Mouse (Mus musculus) forebrain, embryonic 13.5 days (tissue): ENCODE measurements at regions not wholly inside any gene's neighbourhood (a gene's known extent, or its start where the extent isn't known, plus 50 kb on each side); places are given as distances from the start of the nearest gene placed in this dataset.

Experiments
- ATAC-seq: fragments of 200-750 bp; cut with Nextera tagmentation; 2 replicates; pipeline ENCODE4 v1.8.0; 2017
- H3K27ac ChIP-seq: fragments of 300-500 bp; sonication (generic); 2 replicates; pipeline ENCODE4 v1.5.1; 2015; ENCODE audit warnings: inconsistent platforms, mild to moderate bottlenecking, moderate library complexity
- H3K27me3 ChIP-seq: fragments of 300-500 bp; sonication (generic); 2 replicates; pipeline ENCODE4 v1.6.1; 2015; ENCODE audit warnings: mild to moderate bottlenecking, inconsistent platforms
- H3K36me3 ChIP-seq: fragments of 300-500 bp; sonication (generic); 2 replicates; pipeline ENCODE4 v1.6.1; 2015; ENCODE audit warnings: mild to moderate bottlenecking, inconsistent platforms; ENCODE audit not compliant: poor library complexity, severe bottlenecking
- H3K4me1 ChIP-seq: fragments of 300-500 bp; sonication (generic); 2 replicates; pipeline ENCODE4 v1.6.1; 2015; ENCODE audit warnings: inconsistent platforms
- H3K4me2 ChIP-seq: fragments of 300-500 bp; sonication (generic); 2 replicates; pipeline ENCODE4 v1.6.1; 2015; ENCODE audit warnings: inconsistent platforms, mild to moderate bottlenecking, moderate library complexity
- H3K4me3 ChIP-seq: fragments of 300-500 bp; sonication (generic); 2 replicates; pipeline ENCODE4 v1.5.1; 2015; ENCODE audit warnings: mild to moderate bottlenecking, inconsistent platforms
- H3K9ac ChIP-seq: fragments of 300-500 bp; sonication (generic); 2 replicates; pipeline ENCODE4 v1.6.1; 2015; ENCODE audit warnings: mild to moderate bottlenecking, inconsistent platforms
- H3K9me3 ChIP-seq: fragments of 300-500 bp; sonication (generic); replicated peaks from 2 replicates; pipeline ENCODE4 v1.6.1; 2016; ENCODE audit warnings: inconsistent platforms
- WGBS: fragments of 180-500 bp; shearing (Covaris S2); methylation state at CpG from one replicate; pipeline ENCODE4 v1.1.7; 2015; 5-methylcytosine and 5-hydroxymethylcytosine counted together

- ATAC-seq = peak; percentile 80
- Histone ChIP-seq H3K4me1 (no peaks in the 10 kb centered on the region), H3K4me3 (no peak overlapping the region), H3K9ac (no peak overlapping the region), H3K27me3 (no peaks in the 10 kb centered on the region), H3K27ac (no peak overlapping the region), H3K4me2 (no peak overlapping the region), H3K9me3 (no peaks in the 10 kb centered on the region), H3K36me3 (no peaks in the 10 kb centered on the region)
- WGBS = 81% methylated on average over 5 of the region's 5 CpGs
Measured at GRCm38 (mm10) chr1:66099562-66100444, 75.3 kb upstream of the Map2 start.

DNA sequence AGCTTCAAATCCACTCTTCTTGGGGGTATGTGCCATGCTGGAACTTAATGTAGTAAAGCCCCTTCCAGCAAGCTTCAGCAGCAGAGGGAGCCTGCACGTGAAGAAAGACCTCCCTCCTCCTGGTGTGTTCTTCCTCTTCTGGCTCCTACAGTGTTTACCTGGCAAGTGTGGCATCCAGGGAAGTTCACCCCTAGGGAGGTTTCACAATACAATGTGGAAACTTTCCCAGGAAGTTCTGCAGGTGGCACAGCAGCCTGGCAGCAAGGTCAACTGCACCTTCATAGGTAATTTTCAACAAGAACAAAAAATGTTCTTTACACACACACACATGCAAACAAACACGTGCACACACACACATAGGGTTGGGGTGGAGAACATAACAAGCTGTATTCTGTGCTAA, 73.7 kb upstream of the Map2 start:
- H3K9me3 ChIP-seq = no peaks in the 10 kb centered on the region
- H3K4me3 ChIP-seq = no peak overlapping the region
- H3K9ac ChIP-seq = no peak overlapping the region
- no peak for ATAC-seq
- no peaks in the 10 kb centered on the region for H3K36me3 ChIP-seq
- WGBS = 43% methylated on average over 2 of the region's 2 CpGs
- H3K4me1 ChIP-seq = no peaks in the 10 kb centered on the region
- no peak overlapping the region for H3K4me2 ChIP-seq
- H3K27me3 ChIP-seq = no peaks in the 10 kb centered on the region
- no peak overlapping the region for H3K27ac ChIP-seq

DNA sequence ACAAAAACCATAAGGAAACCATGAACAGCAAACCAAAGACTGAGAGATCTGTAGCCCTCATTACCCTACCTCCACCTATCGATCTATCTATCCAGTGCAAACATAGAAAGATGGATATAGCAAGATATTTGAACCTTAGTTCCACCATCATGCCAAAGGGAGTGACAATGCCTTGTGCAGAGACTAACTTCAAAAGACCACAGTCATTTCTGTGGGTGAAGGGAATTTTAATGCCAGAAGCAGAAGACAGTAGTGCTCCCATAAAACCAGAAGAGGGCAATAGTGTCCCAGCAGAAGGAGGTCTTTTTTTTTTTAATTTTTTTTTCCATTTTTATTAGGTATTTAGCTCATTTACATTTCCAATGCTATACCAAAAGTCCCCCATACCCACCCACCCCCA, 70.6 kb upstream of the Map2 start:
- WGBS = 41% methylated on average over 1 of the region's 1 CpGs
- peak; percentile 68 for ATAC-seq
- Histone ChIP-seq H3K4me2 (no peak overlapping the region), H3K36me3 (no peaks in the 10 kb centered on the region), H3K9ac (no peak overlapping the region), H3K9me3 (no peaks in the 10 kb centered on the region), H3K27ac (no peak overlapping the region), H3K4me1 (no peaks in the 10 kb centered on the region; the same call in 1 of the 2 replicates), H3K27me3 (no peaks in the 10 kb centered on the region), H3K4me3 (no peak overlapping the region)

- Histone ChIP-seq H3K27ac (no peak overlapping the region), H3K4me2 (no peak overlapping the region), H3K4me1 (no peaks in the 10 kb centered on the region; the same call in 1 of the 2 replicates), H3K9me3 (no peaks in the 10 kb centered on the region), H3K27me3 (no peaks in the 10 kb centered on the region), H3K4me3 (no peak overlapping the region), H3K9ac (no peak overlapping the region), H3K36me3 (no peaks in the 10 kb centered on the region)
- WGBS = 78% methylated on average over 5 of the region's 5 CpGs
- no peak for ATAC-seq
Measured at GRCm38 (mm10) chr1:66105206-66105605, 69.9 kb upstream of the Map2 start.

DNA sequence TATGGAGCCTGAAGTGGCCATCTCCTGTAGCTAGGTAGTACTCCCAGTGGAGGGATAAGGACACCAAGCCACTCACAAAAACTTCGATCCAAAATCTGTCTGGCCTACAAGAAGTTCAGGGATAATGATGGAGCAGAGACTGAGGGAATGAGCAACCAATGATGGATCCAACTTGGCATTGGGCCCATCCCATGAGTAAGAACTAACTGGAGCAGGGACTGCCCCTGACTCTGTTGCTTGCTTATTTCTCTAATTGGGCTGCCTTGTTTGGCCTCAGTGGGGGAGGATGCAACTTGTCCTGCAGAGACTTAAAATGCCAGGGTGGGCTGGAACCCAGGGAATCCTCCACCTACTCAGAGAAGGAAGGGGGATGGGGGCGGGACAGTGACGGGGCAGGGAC, 67.0 kb upstream of the Map2 start:
- no peak overlapping the region for H3K9ac ChIP-seq
- no peaks in the 10 kb centered on the region for H3K9me3 ChIP-seq
- ATAC-seq = 0 out of 2 replicates have a peak, but pooled peaks have one; percentile 50
- no peaks in the 10 kb centered on the region for H3K27me3 ChIP-seq
- H3K36me3 ChIP-seq = no peaks in the 10 kb centered on the region
- no peak overlapping the region for H3K4me2 ChIP-seq
- H3K27ac ChIP-seq = no peak overlapping the region
- WGBS = 85% methylated on average over 3 of the region's 3 CpGs
- no peak overlapping the region for H3K4me3 ChIP-seq
- no peaks in the 10 kb centered on the region; the same call in 1 of the 2 replicates for H3K4me1 ChIP-seq

DNA sequence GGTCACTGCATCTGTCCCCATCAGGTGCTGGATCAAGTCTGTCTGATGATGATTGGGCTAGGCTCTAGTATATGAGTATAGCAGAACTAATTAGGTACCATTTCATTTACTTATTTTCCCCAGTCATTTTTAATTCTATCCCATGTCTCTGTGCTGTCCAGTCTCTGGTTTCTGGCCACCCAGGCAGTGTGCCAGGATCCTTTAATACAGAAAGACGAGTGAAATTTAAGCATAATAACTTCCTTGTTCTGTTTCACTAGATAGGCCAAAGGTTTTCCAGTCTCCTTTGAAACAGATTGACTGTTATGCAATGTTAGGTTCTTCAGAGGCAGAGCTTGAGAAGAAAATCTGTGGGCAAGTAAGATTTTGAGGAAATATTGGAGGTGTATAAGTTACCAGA, 61.2 kb upstream of the Map2 start:
- Histone ChIP-seq H3K36me3 (no peaks in the 10 kb centered on the region), H3K27ac (no peak overlapping the region), H3K9ac (no peak overlapping the region), H3K4me2 (no peak overlapping the region), H3K4me1 (no peaks in the 10 kb centered on the region), H3K4me3 (no peak overlapping the region), H3K27me3 (no peaks in the 10 kb centered on the region), H3K9me3 (no peaks in the 10 kb centered on the region)
- no peak for ATAC-seq
- WGBS = 70% methylated on average over 1 of the region's 1 CpGs

DNA sequence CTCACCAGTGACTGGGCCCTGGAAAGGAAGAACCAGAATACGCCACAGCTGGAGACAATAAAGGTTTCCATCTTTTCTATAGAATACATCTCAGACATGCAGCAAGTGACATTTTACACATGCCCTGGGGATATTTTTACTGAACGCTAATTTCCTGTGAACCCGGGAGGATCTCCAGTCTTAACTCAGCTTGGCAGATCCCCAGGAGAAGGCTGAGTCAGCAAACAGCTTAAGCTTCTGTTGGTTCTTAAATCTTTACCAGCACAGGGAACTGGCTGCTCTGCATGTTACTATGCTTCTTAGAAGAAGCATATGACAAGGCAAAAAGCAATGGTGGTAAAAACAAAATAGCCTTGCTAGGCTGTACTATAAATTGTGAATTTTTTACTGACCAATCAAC, 59.7 kb upstream of the Map2 start:
- WGBS = 74% methylated on average over 3 of the region's 3 CpGs

More for the DNA sequence above, 59.7 kb upstream of the Map2 start:
- H3K4me1 ChIP-seq = no peaks in the 10 kb centered on the region
- no peaks in the 10 kb centered on the region for H3K27me3 ChIP-seq
- no peak overlapping the region for H3K4me2 ChIP-seq
- H3K9me3 ChIP-seq = no peaks in the 10 kb centered on the region
- no peak overlapping the region for H3K4me3 ChIP-seq
- no peak overlapping the region for H3K27ac ChIP-seq
- H3K36me3 ChIP-seq = no peaks in the 10 kb centered on the region
- ATAC-seq = no peak
- H3K9ac ChIP-seq = no peak overlapping the region
